Mouse (Mus musculus) liver, adult (tissue): ENCODE data around the gene Adamts8.

Experiments
- GATA4 ChIP-seq: IDR thresholded peaks from 2 replicates; pipeline ENCODE4 v1.6.1; 2014; ENCODE audit warnings: mild to moderate bottlenecking, low read length; ENCODE audit not compliant: insufficient replicate concordance

Gene Adamts8

DNA sequence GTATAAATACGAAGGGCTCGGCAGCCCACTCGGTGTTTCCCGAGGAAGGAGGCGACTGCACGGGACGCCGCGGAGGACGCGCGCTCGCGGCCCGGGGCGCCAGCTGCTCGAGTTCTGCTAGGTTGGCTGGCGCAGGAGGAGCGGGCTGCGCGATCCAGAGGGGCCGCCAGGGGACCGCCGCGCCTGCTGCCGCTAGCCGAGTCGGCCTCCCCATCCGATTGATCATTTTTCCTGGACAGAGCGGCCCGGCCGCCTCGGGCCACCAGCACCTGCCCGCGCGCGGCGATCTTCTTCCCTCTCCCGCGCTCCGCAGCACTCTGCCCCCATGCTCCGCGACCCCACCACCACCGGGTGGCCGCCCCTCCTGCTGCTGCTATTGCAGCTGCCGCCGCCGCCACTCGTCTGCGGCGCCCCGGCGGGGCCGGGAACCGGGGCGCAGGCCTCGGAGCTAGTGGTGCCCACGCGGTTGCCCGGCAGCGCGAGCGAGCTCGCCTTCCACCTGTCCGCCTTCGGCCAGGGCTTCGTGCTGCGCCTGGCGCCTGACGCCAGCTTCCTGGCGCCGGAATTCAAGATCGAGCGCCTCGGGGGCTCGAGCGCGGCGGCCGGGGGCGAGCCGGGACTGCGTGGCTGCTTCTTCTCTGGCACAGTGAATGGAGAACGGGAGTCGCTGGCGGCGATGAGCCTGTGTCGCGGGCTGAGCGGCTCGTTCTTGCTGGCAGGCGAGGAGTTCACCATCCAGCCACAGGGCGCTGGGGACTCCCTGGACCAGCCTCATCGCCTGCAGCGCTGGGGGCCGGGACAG lies at the start of gene Adamts8:
Gene Adamts8 (plus strand): TSS at position 51 of the 802 bp plus-strand sequence.
- no peak for TF ChIP-seq GATA4

DNA sequence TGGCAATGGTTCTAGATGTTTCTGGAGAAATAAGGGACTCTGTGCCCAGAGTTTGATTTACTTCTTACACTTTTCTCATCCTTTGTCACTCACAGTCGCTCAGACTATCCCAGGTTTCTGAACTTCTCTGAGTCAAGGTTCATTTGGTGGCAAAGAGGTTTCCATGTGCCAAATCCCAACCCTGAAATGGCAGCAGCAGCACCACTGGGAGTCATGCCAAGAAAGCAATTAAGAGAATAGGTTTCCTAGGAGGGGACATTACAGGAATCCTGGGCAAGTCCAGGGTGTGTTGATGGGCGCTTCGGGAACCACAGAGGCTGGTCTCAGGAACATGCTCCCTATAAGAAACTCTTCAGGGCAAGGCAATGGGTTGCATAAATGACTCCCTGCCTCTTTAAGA lies 46.7 kb upstream of the Adamts8 start:
- TF ChIP-seq GATA4: no peak

DNA sequence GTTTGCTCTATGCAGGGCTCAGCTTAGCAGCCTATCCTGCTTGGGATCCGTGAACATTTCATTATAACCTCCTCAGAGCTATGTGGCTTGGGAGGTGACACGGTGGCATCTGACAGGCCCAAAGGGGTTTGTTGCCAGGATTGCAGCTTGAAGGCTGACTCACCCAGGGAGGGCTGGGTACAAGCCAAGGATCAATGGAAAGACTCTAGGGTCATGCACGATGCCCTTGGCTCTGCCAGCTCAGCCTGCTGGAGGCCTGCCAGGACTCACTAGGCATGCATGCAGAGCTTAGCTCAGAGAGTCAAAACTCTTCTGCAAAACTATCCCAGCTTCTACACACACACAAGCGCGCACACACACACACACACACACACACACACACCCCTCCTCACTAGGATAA lies 45.6 kb upstream of the Adamts8 start:
- TF ChIP-seq GATA4: no peak

DNA sequence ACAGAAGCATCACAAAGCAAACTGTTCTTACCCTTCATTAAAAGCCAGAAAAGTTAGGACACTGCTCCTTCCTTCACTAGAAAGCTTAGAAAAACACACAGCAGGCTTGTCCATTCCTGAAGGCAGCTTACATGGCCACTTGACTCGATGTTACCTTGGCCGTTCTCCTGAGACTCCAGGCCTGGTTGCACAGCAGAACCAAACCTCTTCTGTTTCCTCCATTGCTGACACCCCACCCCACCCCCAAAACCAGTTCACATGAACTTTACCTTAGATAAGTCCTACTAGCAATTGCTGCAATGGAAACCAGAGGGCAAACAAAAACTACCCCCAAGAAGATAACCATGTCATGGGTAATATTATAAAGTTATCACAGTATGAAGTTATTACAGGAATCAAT lies 45.2 kb upstream of the Adamts8 start:
- no peak for TF ChIP-seq GATA4

DNA sequence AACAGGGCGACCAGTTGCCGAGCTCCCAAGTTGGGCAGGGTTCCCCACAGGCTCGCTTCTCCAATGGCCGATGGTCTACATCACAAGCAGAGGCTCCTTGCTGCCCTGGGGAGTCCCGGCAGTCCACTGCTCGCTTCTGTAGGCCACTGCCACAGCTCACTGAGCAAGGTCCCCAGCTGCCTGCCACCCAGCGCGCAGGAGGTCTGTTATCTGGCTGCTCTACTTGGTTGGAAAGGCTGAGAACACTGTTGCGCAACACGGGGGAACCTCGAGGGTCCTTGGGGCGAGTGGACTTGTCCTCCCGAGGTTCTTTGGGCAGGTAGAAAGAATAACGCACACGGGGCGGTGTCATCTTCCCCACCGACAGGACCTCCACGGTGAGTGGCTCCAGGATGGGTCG lies 40.2 kb upstream of the Adamts8 start:
- no peak for TF ChIP-seq GATA4

DNA sequence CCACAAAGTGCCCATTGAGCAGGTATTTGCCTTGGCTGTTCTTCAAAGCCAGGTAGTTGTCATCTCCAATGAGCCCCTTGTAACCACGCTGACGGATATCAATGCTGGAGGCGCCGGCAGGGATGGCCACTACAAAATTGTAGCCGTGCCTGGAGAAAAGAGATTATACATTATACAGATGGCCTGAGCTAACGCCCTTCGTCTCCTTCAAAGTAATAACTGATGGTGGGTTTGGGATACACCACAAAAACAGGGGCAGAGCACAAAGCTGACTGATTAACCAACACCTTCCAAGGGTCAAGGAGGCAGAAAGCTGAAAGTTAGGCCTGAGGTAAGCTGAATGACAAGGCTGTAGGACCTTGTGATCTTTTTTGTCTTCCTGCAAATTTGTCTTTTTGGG lies 39.7 kb upstream of the Adamts8 start:
- TF ChIP-seq GATA4: no peak

DNA sequence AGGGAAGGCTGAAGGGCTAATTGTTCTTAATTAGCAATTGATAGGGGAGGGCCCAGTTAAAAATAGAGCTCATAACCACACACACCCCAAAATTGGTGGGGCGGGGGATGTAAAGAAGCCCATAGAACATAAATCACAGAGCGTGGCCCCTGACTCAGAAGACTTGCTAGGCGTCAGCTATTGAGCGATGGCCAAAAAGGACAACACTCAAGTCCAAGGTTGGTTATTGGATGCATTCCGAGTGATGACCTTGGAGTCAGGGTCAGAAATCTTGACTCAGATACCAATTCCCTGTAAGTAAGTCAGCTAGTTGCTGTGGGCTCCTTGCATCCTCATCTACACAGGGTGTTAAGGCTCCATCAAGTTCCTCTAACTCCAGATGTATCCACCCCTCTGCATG lies 39.1 kb upstream of the Adamts8 start:
- TF ChIP-seq GATA4: no peak

DNA sequence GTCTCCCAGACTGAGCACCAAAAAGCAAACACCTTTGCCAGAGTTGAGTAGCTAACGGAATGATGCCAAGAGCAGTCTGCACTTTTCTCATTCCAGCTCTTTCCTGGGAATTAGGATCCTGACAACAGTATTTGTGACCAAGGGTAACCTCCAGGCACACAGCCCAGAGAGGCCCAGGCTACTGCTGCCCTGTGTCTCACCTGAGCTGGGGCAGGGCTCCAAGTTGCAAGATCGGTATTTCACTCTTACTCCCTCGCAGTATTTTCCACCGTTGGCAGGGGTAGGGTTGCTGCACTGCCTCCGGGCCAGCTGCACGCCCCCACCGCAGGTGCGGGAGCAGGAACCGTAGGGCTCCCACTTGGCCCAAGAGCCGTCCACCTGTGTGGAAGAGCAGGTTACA lies 36.5 kb upstream of the Adamts8 start:
- TF ChIP-seq GATA4: no peak

DNA sequence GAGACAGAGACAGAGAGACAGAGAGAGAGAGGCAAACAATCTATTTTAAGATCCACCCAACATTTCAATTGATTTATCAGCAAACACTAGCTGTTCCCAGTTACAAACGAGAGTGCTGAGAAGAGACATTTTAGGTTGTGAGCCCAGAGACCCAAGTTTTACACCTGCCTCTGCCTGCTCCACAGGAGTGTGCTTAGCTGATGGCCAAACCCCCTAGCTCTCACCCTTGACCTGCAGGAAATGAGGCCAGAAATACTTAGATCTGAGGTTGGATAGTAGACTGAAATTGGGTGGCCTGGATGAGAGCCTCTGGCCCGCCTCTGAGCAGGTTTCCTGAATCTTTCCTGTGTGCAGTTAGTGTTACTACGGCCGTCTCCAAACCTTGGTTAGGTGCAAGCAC lies 35.9 kb upstream of the Adamts8 start:
- no peak for TF ChIP-seq GATA4

DNA sequence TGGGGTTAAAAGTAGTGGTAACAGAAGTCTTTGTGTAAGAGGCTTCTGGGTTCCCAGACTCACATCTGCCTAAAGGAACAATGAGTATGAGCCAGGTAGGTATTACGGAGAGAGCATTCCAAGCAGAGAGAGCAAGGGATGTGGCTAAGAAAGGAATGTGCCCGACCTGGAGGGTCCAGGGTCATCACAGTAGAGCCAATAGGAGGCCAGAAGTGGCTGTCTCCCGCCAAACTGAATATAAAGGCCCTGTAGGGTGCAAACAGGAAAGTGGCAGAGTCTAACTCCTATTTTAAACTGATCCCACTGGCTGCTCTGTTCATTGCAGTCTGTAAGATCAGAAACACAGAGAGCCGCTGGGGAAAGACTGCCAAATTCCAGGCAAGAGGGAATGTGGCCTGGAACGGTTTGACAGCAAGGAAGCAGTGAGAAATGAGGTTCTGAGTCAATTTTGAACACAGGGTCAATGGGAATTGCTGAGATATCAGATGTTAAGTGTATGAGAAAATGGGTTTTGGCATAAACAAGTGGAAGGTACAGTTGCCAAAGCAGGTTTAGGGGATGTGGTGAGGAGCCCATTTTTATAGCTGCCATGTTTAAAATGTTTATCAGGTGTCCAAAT lies 34.6 kb upstream of the Adamts8 start:
- TF ChIP-seq GATA4: no peak

DNA sequence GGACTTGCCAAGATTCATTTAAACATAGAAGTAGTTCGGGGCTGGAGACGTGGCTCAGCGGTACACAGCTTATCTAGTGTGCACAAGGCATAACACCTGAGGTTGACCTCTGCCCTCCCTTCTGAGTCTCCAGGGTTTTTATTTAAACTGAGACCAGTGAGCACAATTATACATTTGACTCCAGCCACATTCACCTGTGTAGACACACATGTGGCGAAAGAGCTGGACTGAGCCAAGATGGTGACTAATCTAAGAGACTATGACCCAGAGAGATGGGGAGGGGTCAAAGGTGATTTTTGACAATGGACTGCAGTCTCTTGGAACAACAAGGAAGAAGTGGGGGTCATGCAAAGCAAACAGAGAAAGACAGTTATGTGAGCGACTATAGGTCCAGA lies 34.1 kb upstream of the Adamts8 start:
- no peak for TF ChIP-seq GATA4

DNA sequence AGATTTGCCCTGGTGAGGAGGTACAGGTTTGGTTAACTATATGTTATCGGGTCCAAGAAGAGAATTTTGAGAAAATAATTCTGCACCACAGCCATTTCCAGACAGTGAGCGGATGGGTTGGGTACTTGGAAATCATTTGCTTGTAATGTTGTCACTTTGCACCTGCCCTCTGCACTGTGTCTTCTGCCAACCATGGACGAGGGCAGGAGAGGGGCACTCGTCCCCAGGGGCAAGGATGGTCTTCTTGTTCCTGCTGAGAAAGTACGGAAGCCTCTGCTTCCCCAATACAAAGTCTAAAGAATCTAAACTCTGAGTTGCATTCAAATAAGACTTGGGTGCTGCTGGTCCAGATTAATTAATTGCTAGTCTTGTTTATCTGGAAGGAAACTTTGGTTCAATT lies 33.4 kb upstream of the Adamts8 start:
- TF ChIP-seq GATA4: no peak

DNA sequence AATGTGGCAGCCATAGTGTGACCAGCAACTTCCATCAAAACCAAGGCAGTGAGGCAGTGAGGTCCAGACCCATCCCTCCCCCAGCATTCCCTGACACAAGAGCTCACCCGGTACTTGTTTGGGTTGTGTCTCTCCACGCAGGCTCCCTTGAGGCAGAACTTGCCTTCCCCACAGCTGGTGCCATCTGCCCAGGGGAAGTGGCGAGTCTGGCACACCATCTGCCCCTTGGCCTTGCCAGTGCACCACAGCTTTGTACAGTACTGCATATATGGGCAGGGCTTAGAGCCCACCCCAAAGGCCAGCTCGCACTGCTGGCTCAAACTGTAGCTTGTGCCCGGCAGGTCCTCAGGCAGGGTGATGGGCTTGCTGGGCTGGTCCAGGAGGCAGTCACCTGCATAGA lies 31.9 kb upstream of the Adamts8 start:
- no peak for TF ChIP-seq GATA4

DNA sequence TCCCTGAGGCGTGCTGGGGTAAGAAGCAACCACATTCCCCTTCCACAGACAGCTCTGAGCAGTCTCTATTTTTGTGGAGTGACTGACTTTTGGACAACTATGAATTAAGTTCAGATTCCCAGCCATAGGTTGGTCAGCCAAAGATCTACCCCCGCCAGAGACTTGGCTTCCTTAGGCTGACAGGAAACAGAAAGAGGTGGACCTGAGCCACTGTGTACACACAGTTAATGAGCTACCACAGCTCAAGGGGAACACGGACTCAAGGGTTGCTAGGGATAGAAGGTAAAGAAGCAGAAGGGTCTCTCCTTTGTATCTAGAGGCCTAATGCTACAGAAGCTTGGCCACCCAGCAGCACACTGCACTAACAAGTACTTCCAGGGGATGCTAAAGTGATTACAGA lies 30.2 kb upstream of the Adamts8 start:
- no peak for TF ChIP-seq GATA4

DNA sequence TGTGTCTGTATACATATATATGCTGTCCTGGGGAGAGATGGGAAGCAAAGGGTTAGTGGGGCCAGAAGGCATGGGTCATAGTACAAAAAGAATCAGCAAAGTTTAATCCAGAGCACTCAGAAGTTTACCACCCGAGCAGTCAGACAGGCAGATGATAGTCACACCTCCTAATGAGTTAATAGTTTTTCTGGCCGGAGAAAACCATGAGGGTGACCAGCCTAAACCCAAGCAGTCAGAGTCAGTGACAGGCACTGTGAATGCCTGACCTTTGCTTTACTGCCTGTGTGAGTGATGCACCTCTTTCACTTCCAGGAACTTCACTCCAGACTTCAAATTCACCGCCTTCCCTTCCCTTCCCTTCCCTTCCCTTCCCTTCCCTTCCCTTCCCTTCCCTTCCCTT lies 28.9 kb upstream of the Adamts8 start:
- no peak for TF ChIP-seq GATA4

DNA sequence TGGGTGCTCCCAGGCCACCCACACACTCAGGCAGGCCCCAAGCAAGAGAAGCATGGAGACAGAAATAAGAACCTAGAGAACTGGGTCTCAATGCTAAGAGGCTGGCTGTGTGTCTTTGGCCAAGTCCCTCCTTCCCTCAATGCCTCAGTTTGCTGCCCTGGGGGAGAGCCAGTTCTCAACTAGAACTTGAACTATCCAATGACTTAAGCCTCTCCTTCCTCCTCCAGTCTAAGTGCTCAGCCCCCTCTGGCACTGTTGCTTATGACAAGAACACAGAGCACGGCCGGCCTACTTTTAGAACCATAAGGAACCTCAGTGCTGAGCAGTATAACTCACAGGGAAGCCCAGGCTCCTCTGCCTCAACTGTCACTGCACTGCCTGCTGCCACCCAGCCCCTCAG lies 28.1 kb upstream of the Adamts8 start:
- TF ChIP-seq GATA4: no peak
